Mouse (Mus musculus) spleen, adult 2 months (tissue): ENCODE measurements at regions not wholly inside any gene's neighbourhood (a gene's known extent, or its start where the extent isn't known, plus 50 kb on each side); places are given as distances from the start of the nearest gene placed in this dataset.

ENCODE experiments used
- DNase-seq, 2 experiments: peaks; one replicate each; pipeline versions ENCODE4 v3.0.0 to v3.0.0-alpha.2; 2012 to 2021; ENCODE audit warnings: low spot score in 2 of 2, low read depth in 1 of 2
- H3K27ac ChIP-seq: fragments of 200-500 bp; 2 replicates; pipeline ENCODE4 v1.5.1; 2012; ENCODE audit warnings: low read length, inconsistent platforms; ENCODE audit not compliant: insufficient read depth
- H3K27me3 ChIP-seq: fragments of 200-500 bp; 2 replicates; pipeline ENCODE4 v1.6.1; 2012; ENCODE audit warnings: mild to moderate bottlenecking, moderate library complexity, low read length, inconsistent platforms; ENCODE audit not compliant: control insufficient read depth, insufficient read depth
- H3K36me3 ChIP-seq: fragments of 200-500 bp; 2 replicates; pipeline ENCODE4 v1.6.1; 2012; ENCODE audit warnings: mild to moderate bottlenecking, low read length, inconsistent platforms; ENCODE audit not compliant: control insufficient read depth, insufficient read depth
- H3K4me1 ChIP-seq: fragments of 200-500 bp; 2 replicates; pipeline ENCODE4 v1.6.1; 2011; ENCODE audit warnings: inconsistent platforms; ENCODE audit not compliant: control insufficient read depth, insufficient read depth, insufficient read length
- H3K4me3 ChIP-seq: fragments of 200-500 bp; 2 replicates; pipeline ENCODE4 v1.5.1; 2011; ENCODE audit warnings: mild to moderate bottlenecking, inconsistent platforms; ENCODE audit not compliant: insufficient read depth, insufficient read length; ENCODE audit errors: extremely low read depth
- CTCF ChIP-seq: fragments of 200-500 bp; IDR thresholded peaks from 2 replicates; pipeline ENCODE4 v1.5.1; 2011; ENCODE audit warnings: mild to moderate bottlenecking, inconsistent platforms; ENCODE audit not compliant: insufficient read depth, insufficient read length, insufficient replicate concordance; ENCODE audit errors: extremely low read depth
- POLR2A ChIP-seq: fragments of 200-500 bp; IDR thresholded peaks from 2 replicates; pipeline ENCODE4 v1.6.1; 2011; ENCODE audit warnings: low read depth, low read length, inconsistent platforms
- WGBS: fragments of 180-500 bp; shearing (Covaris S2); methylation state at CpG from one replicate; pipeline ENCODE4 v1.1.7; 2018; 5-methylcytosine and 5-hydroxymethylcytosine counted together

- no peaks in the 10 kb centered on the region for H3K4me1 ChIP-seq
- DNase-seq: no peak
- no peaks in the 10 kb centered on the region for H3K36me3 ChIP-seq
- H3K27me3 ChIP-seq: no peaks in the 10 kb centered on the region
- no peak for TF ChIP-seq CTCF
- no peak for TF ChIP-seq POLR2A
- 83% methylated on average over 2 of the region's 2 CpGs for WGBS
- H3K27ac ChIP-seq: no peak overlapping the region
- no peak overlapping the region for H3K4me3 ChIP-seq
Measured at GRCm38 (mm10) chr1:51647955-51648354, 169.7 kb upstream of the Nabp1 start.

DNA sequence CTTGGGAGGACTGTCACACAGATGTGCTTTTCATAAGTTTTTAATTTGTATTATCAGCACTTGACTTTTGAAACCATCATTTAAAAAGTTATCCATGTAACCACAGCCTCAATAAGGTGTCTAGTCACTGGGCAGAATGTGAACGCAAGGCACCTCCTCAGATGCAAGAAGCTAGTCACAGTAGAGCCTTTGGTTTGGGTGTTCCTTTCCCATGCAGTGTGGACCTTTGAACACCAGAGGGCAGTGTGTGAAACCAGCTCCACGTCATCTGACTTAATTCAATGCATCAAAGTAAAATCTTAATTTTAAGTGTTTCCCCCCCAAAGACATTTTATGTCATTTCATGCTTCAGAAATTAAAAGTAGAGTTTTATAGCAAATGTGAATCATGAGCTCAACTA is 166.2 kb upstream of the Nabp1 start:
- WGBS: 22% methylated on average over 2 of the region's 2 CpGs

DNA sequence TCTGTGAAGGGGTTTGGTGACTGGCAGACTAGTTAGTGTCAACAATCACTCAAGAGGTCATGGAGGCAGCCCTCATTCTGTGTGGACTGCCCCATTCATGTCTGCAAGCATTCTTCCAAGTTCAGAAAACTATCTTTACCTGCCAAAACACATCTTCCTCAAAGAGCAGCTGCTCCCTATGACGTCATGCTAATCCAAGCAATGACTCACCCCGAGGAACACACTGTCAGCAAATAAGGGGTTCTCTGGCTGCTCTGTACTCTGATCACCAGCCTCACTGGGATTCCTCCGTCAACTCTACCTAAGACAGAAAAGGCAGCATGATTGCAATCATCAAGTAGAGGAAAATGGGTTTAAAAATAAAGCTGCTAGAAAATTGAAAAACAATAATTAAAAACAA is 165.4 kb upstream of the Nabp1 start:
- WGBS: 73% methylated on average over 3 of the region's 3 CpGs
- no peak overlapping the region for H3K27ac ChIP-seq
- H3K4me3 ChIP-seq: no peak overlapping the region
- TF ChIP-seq CTCF (no peak), POLR2A (no peak)
- H3K27me3 ChIP-seq: no peaks in the 10 kb centered on the region
- no peaks in the 10 kb centered on the region for H3K4me1 ChIP-seq
- no peak for DNase-seq
- H3K36me3 ChIP-seq: no peaks in the 10 kb centered on the region

More for the DNA sequence above, 166.2 kb upstream of the Nabp1 start:
- no peaks in the 10 kb centered on the region for H3K4me1 ChIP-seq
- no peak overlapping the region for H3K4me3 ChIP-seq
- TF ChIP-seq CTCF (peak; percentile 59; the same call in 1 of the 2 replicates), POLR2A (no peak)
- H3K27ac ChIP-seq: no peak overlapping the region
- no peaks in the 10 kb centered on the region for H3K36me3 ChIP-seq
- no peaks in the 10 kb centered on the region for H3K27me3 ChIP-seq
- DNase-seq: peak; percentile 39 to 65

- TF ChIP-seq CTCF (no peak), POLR2A (no peak)
- no peak overlapping the region for H3K27ac ChIP-seq
- H3K4me3 ChIP-seq: no peak overlapping the region
- 83% methylated on average over 6 of the region's 6 CpGs for WGBS
- DNase-seq: no peak
- H3K36me3 ChIP-seq: no peaks in the 10 kb centered on the region
- no peaks in the 10 kb centered on the region for H3K4me1 ChIP-seq
- H3K27me3 ChIP-seq: no peaks in the 10 kb centered on the region
Measured at GRCm38 (mm10) chr1:51638519-51639302, 160.5 kb upstream of the Nabp1 start.

GRCm38 (mm10) chr1:51635881-51636515 is 157.8 kb upstream of the Nabp1 start:
- no peak overlapping the region for H3K27ac ChIP-seq
- H3K4me3 ChIP-seq: no peak overlapping the region
- TF ChIP-seq POLR2A (no peak), CTCF (no peak)
- no peak for DNase-seq
- no peaks in the 10 kb centered on the region for H3K27me3 ChIP-seq
- WGBS: 66% methylated on average over 7 of the region's 7 CpGs
- no peaks in the 10 kb centered on the region for H3K4me1 ChIP-seq
- H3K36me3 ChIP-seq: no peaks in the 10 kb centered on the region

- Histone ChIP-seq H3K4me3 (no peak overlapping the region), H3K36me3 (no peaks in the 10 kb centered on the region), H3K4me1 (no peaks in the 10 kb centered on the region), H3K27me3 (no peaks in the 10 kb centered on the region), H3K27ac (no peak overlapping the region)
- no peak for TF ChIP-seq CTCF
- TF ChIP-seq POLR2A: no peak
- WGBS: 58% methylated on average over 5 of the region's 5 CpGs
- DNase-seq: no peak
Measured at GRCm38 (mm10) chr1:51633795-51634194, 155.6 kb upstream of the Nabp1 start.

- TF ChIP-seq CTCF (no peak), POLR2A (no peak)
- no peaks in the 10 kb centered on the region for H3K4me1 ChIP-seq
- H3K27ac ChIP-seq: no peak overlapping the region
- no peaks in the 10 kb centered on the region for H3K36me3 ChIP-seq
- no peak for DNase-seq
- WGBS: 84% methylated on average over 4 of the region's 4 CpGs
- H3K4me3 ChIP-seq: no peak overlapping the region
- H3K27me3 ChIP-seq: no peaks in the 10 kb centered on the region
Measured at GRCm38 (mm10) chr1:51632851-51633250, 154.6 kb upstream of the Nabp1 start.
